Mouse (Mus musculus): ENCODE measurements around the gene Ocln. TPM values are rescaled to one million over a fixed set of nuclear protein-coding genes. Genes with fewer than 3 reads are reported as not detected.
"Not testable (repeated sequence)": the region's sequence is repeated elsewhere in the genome, so short reads cannot be mapped to it uniquely, and the experiment has no call there.

Ocln gene
- polyA plus RNA-seq, 2 experiments: 3.1 to 8.8 TPM

GRCm38 (mm10) chr13:100461336-100461735, 91.2 kb downstream of the Ocln start:
- Histone ChIP-seq H3K27ac (replicated peaks; ENCODE audit: low read depth, low read length) (no peak overlapping the region), H3K27me3 (ENCODE audit: control insufficient read depth, insufficient read depth, low read length) (no peaks in the 10 kb centered on the region), H3K9me3 (ENCODE audit: control insufficient read depth, low read length) (no peaks in the 10 kb centered on the region), H3K4me3 (replicated peaks; ENCODE audit: low read length) (no peak overlapping the region), H3K4me1 (ENCODE audit: control insufficient read depth, insufficient read depth, low read length) (no peaks in the 10 kb centered on the region), H3K9ac (ENCODE audit: low read depth, low read length, severe bottlenecking) (no peak overlapping the region), H3K36me3 (ENCODE audit: control insufficient read depth, insufficient read depth, low read length) (peaks cover 35% of the 10 kb centered on the region), H3K4me2 (replicated peaks; ENCODE audit: low read depth, low read length, severe bottlenecking) (no peak overlapping the region)
- TF ChIP-seq POLR2A (IDR thresholded peaks at IDR 0.05; ENCODE audit: borderline replicate concordance, extremely low read depth, insufficient read depth, insufficient read length): no peak
- DNase-seq (ENCODE audit: low spot score): no peak
- WGBS: 66% methylated on average over 3 of the region's 3 CpGs
- ATAC-seq (ENCODE audit: low FRiP score, low read depth): no peak

- not testable (repeated sequence) for H3K4me3 ChIP-seq (replicated peaks; ENCODE audit: low read length); ATAC-seq (ENCODE audit: low FRiP score, low read depth); DNase-seq (ENCODE audit: low spot score); H3K9me3 ChIP-seq (ENCODE audit: control insufficient read depth, low read length); H3K27me3 ChIP-seq (ENCODE audit: control insufficient read depth, insufficient read depth, low read length); H3K9ac ChIP-seq (ENCODE audit: low read depth, low read length, severe bottlenecking); H3K4me1 ChIP-seq (ENCODE audit: control insufficient read depth, insufficient read depth, low read length); H3K4me2 ChIP-seq (replicated peaks; ENCODE audit: low read depth, low read length, severe bottlenecking); H3K36me3 ChIP-seq (ENCODE audit: control insufficient read depth, insufficient read depth, low read length); H3K27ac ChIP-seq (replicated peaks; ENCODE audit: low read depth, low read length)
- 77% methylated on average over 8 of the region's 8 CpGs for WGBS
Observed at GRCm38 (mm10) chr13:100452415-100453127, 99.9 kb downstream of the Ocln start, which contains the start of gene Naip1. Naip1 (minus strand) TSS chr13:100452869.

- 86% methylated on average over 1 of the region's 1 CpGs for WGBS
- H3K4me2 ChIP-seq (replicated peaks; ENCODE audit: low read depth, low read length, severe bottlenecking): no peak overlapping the region
- no peak overlapping the region for H3K27ac ChIP-seq (replicated peaks; ENCODE audit: low read depth, low read length)
- H3K36me3 ChIP-seq (ENCODE audit: control insufficient read depth, insufficient read depth, low read length): no peaks in the 10 kb centered on the region
- no peak for ATAC-seq (ENCODE audit: low FRiP score, low read depth)
- H3K4me1 ChIP-seq (ENCODE audit: control insufficient read depth, insufficient read depth, low read length): no peaks in the 10 kb centered on the region
- no peak for DNase-seq (ENCODE audit: low spot score)
- no peak overlapping the region for H3K4me3 ChIP-seq (replicated peaks; ENCODE audit: low read length)
- no peaks in the 10 kb centered on the region for H3K9me3 ChIP-seq (ENCODE audit: control insufficient read depth, low read length)
- TF ChIP-seq POLR2A (IDR thresholded peaks at IDR 0.05; ENCODE audit: borderline replicate concordance, extremely low read depth, insufficient read depth, insufficient read length): no peak
- no peaks in the 10 kb centered on the region for H3K27me3 ChIP-seq (ENCODE audit: control insufficient read depth, insufficient read depth, low read length)
- H3K9ac ChIP-seq (ENCODE audit: low read depth, low read length, severe bottlenecking): no peak overlapping the region
Observed at GRCm38 (mm10) chr13:100449495-100449894, 103.0 kb downstream of the Ocln start.

Other genes starting within 250 kb of the Ocln start
- gene Naip6, start 235.0 kb downstream of the Ocln start, polyA plus RNA-seq (2012; rRNA removed): 0.47 and 0.50 TPM in 2 replicates
- 0.11 and 0.23 TPM in 2 replicates for gene Naip6, start 235.0 kb downstream of the Ocln start, polyA plus RNA-seq (2014; fragmentation: Nextera tagmentation; extraction: Ambion mirVana)
- gene Naip1, start 99.8 kb downstream of the Ocln start, polyA plus RNA-seq (2012; rRNA removed): 0.01 TPM in 2 replicates
- gene Naip1, start 99.8 kb downstream of the Ocln start, polyA plus RNA-seq (2014; fragmentation: Nextera tagmentation; extraction: Ambion mirVana): not detected in 2 replicates
- 95.3 and 102 TPM in 2 replicates for gene Gtf2h2, start 60.1 kb downstream of the Ocln start, polyA plus RNA-seq (2012; rRNA removed)
- gene Gtf2h2, start 60.1 kb downstream of the Ocln start, polyA plus RNA-seq (2014; fragmentation: Nextera tagmentation; extraction: Ambion mirVana): 62.6 and 62.9 TPM in 2 replicates
- 3.6 and 3.9 TPM in 2 replicates for gene Marveld2, start 64.3 kb upstream of the Ocln start, polyA plus RNA-seq (2012; rRNA removed)
- gene Marveld2, start 64.3 kb upstream of the Ocln start, polyA plus RNA-seq (2014; fragmentation: Nextera tagmentation; extraction: Ambion mirVana): 5.8 and 6.8 TPM in 2 replicates
- gene Ak6, start 98.3 kb upstream of the Ocln start, polyA plus RNA-seq (2012; rRNA removed): 153 and 187 TPM in 2 replicates
- 262 and 274 TPM in 2 replicates for gene Ak6, start 98.3 kb upstream of the Ocln start, polyA plus RNA-seq (2014; fragmentation: Nextera tagmentation; extraction: Ambion mirVana)
- 15.0 and 17.5 TPM in 2 replicates for gene Rad17, start 98.3 kb upstream of the Ocln start, polyA plus RNA-seq (2012; rRNA removed)
- gene Rad17, start 98.3 kb upstream of the Ocln start, polyA plus RNA-seq (2014; fragmentation: Nextera tagmentation; extraction: Ambion mirVana): 21.5 and 21.8 TPM in 2 replicates
- gene Taf9, start 98.9 kb upstream of the Ocln start, polyA plus RNA-seq (2012; rRNA removed): 15.4 and 16.2 TPM in 2 replicates
- 13.7 and 16.2 TPM in 2 replicates for gene Taf9, start 98.9 kb upstream of the Ocln start, polyA plus RNA-seq (2014; fragmentation: Nextera tagmentation; extraction: Ambion mirVana)
- gene Ccdc125, start 117.0 kb upstream of the Ocln start, polyA plus RNA-seq (2012; rRNA removed): 1.9 and 3.3 TPM in 2 replicates
- 2.9 and 3.4 TPM in 2 replicates for gene Ccdc125, start 117.0 kb upstream of the Ocln start, polyA plus RNA-seq (2014; fragmentation: Nextera tagmentation; extraction: Ambion mirVana)
- 59.4 and 60.3 TPM in 2 replicates for gene Cdk7, start 178.2 kb upstream of the Ocln start, polyA plus RNA-seq (2012; rRNA removed)
- gene Cdk7, start 178.2 kb upstream of the Ocln start, polyA plus RNA-seq (2014; fragmentation: Nextera tagmentation; extraction: Ambion mirVana): 94.8 and 96.4 TPM in 2 replicates
- gene Mrps36, start 191.9 kb upstream of the Ocln start, polyA plus RNA-seq (2012; rRNA removed): 48.4 and 57.9 TPM in 2 replicates
- gene Mrps36, start 191.9 kb upstream of the Ocln start, polyA plus RNA-seq (2014; fragmentation: Nextera tagmentation; extraction: Ambion mirVana): 113 and 117 TPM in 2 replicates
- 22.1 and 29.4 TPM in 2 replicates for gene Cenph, start 223.2 kb upstream of the Ocln start, polyA plus RNA-seq (2012; rRNA removed)
- gene Cenph, start 223.2 kb upstream of the Ocln start, polyA plus RNA-seq (2014; fragmentation: Nextera tagmentation; extraction: Ambion mirVana): 28.5 and 29.3 TPM in 2 replicates
- gene Ccnb1, start 233.9 kb upstream of the Ocln start, polyA plus RNA-seq (2012; rRNA removed): 131 and 135 TPM in 2 replicates
- 193 and 195 TPM in 2 replicates for gene Ccnb1, start 233.9 kb upstream of the Ocln start, polyA plus RNA-seq (2014; fragmentation: Nextera tagmentation; extraction: Ambion mirVana)

Measured in limb, embryonic 14.5 days (tissue).